Mouse (Mus musculus) common myeloid progenitor, adult 5-6 weeks (primary cell): ENCODE results near the gene Smox. TPM values are rescaled to one million over a fixed set of nuclear protein-coding genes. Genes with fewer than 3 reads are reported as not detected.
"Not testable (repeated sequence)": the region's sequence is repeated elsewhere in the genome, so short reads cannot be mapped to it uniquely, and the experiment has no call there.

ENCODE experiments used
- ATAC-seq: replicated peaks from 2 replicates; pipeline ENCODE4 v1.8.0; 2016; ENCODE audit warnings: low read depth, mild to moderate bottlenecking, moderate TSS enrichment, inconsistent platforms; ENCODE audit not compliant: poor library complexity, severe bottlenecking
- total RNA-seq: library from RNA; stranded (forward); fragments of 200-1000, 187-1606 nt; gene quantifications from 2 replicates; pipeline ENCODE4 v1.2.3, GENCODE M21; 2017

The Smox gene
- total RNA-seq = 9.3 and 23.2 TPM in 2 replicates

DNA sequence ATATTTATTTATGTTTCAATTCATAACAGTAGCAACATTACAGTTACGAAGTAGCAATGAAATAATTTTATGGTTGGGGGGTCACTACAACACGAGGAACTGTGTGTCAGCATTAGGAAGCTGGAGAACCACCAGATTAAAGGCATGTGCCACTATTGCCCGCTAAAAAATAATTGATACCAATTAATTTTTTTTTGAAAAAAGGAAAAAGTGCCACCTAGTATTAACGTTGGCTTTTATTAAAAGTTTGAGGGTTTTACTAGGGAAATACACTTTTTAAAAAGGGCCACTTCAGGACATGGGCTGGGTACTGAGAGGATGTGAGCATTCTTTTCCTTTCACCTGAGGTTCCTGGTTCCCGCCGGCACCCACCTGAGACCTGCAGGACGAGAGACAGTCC is at the start of gene Smox:
Gene Smox (plus strand): TSS at position 301 of the 400 bp plus-strand sequence.
- no peak for ATAC-seq

DNA sequence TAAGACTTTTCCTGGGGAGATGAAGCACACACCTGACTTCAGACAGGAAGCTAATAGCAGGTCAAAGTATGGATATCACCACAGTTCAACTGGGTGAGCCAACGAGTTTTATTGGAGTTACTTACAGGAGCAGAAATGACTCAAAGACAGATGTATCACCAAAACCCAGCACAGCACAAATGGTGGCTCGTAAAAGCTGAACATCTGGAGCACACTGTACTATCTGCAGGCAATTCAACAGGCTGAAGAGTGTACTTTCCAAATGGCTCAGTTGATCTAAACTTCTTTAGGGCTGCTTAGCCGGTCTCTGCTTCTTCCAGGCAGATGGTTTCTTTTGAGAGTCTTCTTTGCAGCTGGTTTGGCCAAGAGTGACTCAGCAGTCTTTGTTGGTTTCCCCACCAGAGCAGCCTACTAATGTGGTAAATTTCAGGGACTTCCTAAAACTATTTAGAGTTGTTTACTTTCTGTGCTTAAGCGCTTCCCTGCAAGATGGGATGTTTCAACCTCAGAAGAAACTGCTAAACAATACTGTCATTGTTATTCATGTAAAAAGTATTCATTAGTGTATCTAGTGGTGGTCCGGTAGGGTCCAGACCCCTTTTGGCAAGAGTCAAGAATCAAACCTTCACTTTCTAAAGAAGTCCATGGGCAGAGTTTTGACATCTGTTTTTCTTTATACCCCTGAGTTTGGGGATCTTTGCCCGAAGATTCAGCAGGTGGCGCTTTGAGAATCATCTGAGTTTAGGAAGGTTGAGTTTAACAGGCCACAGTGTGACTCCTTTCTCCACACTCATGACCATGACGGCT is 48.0 kb upstream of the Smox start:
- 0 out of 2 replicates have a peak, but pooled peaks have one; percentile 25 for ATAC-seq

DNA sequence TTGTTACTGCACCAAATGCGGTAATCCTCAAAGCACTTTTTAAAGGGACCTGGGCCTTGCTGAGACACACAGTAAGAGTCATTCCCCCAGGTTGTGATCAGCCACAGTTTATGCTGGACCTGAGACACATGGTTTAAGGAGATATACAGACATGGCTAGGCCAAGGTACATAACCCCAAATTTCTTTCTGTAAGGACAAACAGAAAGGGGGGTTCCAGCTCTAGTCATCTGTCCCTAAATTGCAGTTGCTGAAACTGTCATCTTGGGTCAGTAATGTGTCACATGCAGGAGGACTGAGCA is 47.5 kb upstream of the Smox start:
- no peak for ATAC-seq

DNA sequence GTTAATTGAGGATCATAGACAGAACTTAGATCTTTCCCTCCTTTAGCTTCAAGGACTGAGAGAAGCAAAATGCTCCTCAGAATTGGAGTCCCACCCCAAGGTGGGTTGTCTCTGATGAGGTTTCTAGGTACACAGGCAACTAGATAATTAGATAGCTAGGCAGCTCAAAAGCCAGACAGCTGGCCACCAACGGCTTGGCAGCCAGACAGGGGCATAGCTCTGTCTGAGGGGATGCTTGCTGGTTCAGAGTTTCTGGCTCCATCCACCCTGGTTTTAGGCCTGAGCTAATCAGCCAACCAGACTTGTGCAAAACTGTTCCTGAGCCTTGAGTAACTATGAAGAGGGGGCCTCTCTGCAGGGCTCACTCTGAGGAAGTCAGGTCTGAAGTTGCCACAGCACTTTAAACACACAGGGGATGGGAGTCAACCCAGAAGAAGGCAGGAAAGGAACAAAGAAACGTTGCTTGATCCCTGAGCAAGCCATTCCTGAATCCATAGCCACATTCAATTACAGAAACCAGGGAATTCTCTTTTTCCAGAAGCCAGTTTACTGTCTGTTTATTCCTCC is 44.8 kb upstream of the Smox start:
- ATAC-seq = no peak

DNA sequence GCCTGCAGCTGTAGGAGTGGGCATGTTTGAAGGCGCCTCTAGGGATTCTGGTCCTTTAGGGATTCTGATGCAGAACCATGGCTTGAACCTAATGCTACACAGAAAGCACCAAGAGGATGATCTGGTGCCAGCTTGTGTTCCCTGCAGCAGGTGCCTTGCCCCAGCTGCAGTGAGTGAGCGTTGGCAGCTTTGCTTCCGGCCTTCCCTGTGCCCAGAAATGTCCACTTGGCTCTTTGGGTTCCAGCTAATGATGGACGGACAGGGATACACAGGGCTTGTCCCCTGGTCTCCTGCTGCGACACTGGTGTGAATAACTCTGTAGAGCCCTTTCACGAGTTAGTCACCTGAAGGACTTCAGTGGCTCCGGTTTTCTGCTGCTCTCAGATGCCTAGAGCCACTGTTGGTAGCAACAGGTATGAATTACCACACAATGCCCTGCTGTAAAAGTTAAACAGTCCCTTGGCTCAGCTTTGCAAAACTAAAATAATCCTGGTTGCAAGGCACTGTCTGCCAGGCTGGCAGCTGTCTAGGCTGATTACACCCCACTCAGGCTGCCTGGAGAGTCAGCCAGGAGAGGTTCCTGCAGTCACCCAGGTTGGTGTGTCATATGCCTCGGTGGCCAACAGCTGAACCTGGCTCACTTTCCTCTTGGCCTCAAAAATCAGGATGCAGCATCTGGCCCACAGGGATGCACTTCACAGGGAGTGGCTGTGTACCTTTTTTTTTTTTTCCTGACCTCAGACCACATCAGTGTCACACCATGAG is 43.5 kb upstream of the Smox start:
- ATAC-seq = 0 out of 2 replicates have a peak, but pooled peaks have one; percentile 17

DNA sequence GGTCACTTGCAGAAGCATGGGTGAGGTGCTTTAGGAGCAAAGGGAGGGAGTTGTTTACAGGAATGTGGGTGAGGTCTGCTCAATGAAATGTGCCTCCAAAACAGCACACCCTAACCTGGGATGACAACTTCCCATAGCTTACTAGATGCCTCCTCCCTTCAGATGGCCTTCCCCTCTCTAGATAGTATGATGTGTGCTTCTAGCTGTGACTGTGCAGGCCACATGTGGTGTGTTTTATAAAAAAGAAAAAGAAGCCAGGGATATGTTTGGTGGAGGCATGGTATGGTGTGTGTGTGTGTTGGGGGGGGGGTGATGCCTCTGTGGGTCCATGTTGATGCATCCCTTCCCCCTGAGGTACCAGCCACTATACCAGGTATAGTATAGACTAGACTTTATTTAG is 42.9 kb upstream of the Smox start:
- ATAC-seq = no peak

DNA sequence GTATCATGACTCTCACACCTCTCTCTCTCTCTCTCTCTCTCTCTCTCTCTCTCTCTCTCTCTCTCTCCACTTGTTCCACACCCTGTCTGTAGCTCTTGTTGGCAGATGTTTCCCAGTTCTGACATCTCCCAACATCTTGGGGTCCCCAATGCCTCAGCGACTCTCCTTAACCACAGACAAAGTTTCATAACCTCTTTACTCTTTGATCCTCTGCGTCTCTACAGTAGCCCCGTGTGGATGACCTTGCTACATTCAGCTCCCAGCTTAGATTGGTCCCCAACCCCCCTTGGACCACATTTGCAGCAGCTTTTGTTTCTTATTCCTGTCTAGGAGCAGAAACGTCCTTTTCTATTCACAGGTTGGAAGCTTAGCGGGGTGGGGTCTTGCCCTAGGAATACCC is 41.6 kb upstream of the Smox start:
- ATAC-seq = peak; percentile 63

DNA sequence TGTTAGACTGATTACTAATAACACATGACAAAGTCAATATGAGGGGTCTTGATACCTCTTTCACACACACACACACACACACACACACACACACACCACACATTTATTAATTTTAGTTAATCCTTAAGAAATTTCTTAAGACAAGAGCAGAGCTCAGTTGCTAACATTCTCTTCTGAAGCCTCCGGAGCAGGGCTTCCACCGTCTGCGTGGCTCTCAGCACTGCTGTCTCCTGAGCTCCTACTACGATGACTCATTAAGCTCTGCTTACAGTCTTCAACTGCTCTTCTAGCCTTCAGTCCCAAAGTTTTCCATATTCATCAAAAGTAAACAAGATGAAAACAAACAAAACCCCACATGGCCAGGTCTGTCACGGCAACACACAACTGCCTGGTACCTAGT is 40.8 kb upstream of the Smox start:
- no peak for ATAC-seq

DNA sequence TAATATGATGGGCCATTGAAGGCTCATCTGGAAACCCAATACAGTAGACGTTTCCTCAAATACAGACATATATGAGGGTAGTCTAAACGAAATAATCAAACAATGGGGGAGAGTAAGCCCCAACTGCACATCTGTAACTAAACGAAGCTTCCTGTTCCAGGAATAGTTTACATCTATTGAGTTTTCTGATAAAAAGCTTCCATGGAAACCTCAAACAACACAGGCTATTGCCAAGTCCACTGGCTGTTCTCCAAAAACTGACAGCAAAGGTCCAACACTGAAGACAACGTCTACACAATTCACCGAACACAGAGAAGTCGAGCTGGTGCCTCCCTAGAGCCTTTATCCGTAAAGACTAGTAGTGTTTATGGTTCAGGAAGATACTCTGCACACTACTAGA is 33.6 kb upstream of the Smox start:
- ATAC-seq = no peak

DNA sequence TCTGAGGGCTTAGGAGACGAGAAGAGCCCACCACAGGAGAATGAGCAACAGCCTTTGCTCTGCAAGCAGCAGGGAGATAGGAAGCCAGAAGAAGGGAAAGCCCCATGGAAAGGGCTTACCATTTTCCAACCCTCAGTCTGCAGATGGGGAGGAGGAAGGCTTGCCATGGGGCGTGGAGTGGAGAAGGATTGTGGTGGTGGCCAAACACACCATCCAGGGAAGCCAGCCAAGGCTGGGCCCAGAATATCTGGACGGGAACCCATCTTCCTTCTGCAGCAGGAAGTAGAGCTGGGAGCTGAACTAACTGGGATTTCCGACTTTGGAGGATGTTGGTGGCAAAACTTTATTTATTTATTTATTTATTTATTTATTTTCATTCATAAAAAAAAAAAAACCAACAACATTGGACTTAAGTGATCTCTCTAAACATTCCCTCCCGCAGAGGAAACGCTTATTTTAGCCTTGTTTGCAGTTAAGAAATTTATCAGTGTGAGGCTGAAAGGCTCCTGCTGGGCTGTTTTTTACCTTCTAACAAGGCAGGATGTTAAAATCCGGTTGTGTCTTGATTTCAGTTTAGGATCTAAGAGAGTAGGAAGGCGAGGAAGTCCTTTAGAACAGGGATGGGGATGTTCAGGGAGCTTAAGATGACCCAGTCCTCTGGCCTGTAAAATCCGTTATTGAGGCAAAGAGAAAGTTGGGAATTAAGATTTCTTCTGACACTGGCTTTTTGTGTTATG is 30.2 kb upstream of the Smox start:
- no peak for ATAC-seq

DNA sequence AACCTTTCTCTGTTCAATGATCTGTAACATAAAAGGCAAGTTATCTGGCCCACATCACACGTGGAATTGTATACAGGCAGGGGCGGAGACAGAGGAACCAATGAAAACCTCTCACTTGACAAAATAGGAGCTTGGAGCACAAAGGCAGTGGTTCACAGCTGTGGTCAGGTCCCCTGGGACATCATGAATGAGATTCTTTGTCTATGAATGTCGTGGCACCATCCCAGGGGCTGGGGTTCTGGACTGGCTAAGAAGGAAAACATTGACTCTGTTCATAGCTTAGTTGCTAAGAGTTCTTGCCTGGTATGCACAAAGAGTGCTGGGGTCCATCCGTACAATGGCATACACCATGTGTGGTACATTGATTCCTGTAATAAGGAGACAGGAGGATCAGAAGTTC is 28.3 kb upstream of the Smox start:
- no peak for ATAC-seq

DNA sequence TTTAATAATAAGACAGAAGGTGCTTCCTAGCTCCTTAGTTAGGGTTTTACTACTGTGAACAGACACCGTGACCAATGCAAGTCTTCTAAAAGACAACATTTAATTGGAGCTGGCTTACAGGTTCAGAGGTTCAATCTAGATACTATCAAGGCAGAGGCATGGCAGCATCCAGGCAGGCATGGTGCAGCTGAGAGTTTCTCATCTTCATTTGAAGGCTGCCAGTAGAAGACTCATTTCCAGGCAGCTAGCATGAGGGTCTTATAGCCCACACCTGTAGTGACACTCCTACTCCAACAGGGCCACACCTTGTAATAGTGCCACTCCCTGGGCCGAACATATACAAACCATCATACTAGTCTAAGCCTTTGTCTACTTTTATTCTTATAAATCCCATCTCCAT is 27.1 kb upstream of the Smox start:
- ATAC-seq = no peak

DNA sequence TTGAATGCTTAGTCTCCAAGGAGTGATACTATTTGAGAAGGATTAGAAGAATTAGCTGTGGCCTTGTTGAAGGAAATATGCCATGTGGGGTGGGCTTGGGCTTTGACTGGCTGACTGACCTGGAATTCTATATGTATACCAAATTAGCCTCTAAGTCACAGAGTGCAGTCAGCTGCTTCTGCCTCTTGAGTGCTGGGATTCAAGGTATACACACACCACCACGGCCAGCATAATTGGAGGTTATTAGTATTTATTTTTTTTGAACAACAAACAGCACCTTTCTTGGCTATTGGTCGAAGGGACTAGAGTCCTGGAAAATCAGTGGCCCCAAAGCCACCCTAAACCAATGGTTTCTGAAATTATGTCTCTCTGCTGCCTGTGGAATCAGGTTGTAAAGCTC is 24.6 kb upstream of the Smox start:
- ATAC-seq = no peak

DNA sequence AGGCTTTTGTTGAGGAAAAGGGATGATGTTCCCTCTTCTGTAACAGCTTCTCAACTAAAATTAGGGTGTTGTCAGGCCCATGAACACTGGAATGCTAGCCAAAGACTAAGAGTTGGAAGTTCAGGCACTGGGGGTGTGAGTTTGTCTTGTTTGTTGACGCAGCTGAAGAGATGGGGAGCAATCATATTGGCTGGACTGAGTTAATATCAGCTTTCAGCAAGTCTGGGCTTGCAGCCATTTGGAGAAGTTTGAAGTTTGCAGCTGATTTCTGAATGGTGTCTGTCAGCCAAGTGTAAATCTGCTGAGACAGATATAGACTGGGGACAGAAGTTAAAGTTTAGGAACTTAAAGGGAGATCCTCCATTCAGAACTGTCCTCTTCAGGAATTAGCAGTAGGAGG is 21.4 kb upstream of the Smox start:
- ATAC-seq = no peak

DNA sequence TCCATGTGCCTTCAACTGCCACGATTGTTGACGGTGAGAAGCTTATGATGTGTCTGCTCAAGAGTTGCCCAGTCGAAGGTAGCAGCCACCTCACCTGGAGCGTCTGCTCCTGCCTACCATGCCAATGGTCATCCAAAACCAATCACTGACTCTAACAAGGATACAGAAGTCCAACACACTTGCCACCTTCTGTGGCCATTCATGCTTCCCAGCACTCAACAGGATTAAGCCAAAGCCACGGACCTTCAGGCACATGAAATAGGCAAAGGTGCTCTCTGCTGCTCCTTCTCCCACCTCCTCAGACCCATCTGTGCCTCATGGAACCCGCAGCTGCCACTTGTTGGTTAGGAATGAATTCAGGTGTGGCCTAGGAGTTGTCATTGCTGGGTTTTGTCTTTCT is 17.5 kb upstream of the Smox start:
- ATAC-seq = no peak

DNA sequence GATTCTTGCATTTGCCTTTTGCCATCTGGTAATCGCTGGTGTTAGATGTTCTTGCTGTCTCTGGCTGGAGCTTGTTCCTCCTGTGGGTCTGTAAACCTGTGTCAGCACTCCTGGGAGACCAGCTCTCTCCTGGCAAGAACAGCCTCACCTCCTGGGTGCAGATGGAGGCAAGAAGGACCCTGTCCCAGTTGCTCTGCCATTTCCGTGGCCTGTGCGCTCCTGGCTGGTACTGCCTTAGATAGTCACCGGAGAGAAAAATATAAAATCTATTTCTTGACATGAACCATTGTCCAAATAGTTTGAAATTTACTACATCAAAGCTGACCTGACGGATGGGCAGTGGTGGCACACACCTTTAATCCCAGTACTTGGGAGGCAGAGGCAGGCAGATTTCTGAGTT is 14.2 kb upstream of the Smox start:
- not testable (repeated sequence) for ATAC-seq

DNA sequence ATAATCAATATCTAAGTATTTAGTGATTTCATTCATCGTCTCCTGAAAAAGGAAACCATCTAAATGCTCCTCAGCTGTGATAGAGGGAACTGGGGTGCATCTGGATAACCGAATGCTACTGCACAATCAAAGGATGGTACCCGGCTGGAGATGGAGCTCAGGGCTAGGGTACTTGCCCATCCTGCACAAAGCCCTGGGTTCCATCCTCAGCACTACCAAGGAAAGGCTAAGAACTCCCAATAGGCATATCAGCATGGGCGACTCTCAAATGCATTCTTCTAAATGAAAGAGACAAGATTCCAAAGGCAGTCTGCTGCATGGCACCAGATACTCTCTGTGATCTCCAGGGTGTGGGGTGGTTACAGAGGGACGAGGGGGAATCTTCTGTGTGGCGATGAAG is 13.4 kb upstream of the Smox start:
- ATAC-seq = no peak

DNA sequence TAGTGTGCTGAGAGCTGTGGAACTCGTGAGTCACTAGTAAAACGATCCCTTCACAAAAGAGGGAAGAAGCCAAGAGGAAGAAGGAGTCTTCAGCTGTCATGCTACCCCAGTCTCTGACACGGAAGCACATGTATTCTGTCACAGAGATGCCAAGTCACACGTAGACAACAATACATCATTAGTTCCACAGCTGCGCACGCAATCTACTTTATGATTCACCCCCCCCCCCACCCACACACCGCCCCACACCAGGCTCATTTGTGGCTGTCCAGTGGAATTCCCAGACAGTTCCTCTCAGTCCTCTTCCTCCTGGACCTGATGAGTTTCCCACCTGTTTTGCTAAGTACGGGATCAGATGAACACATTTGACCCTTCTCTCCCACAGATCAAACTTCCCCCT is 12.9 kb upstream of the Smox start:
- ATAC-seq = no peak

DNA sequence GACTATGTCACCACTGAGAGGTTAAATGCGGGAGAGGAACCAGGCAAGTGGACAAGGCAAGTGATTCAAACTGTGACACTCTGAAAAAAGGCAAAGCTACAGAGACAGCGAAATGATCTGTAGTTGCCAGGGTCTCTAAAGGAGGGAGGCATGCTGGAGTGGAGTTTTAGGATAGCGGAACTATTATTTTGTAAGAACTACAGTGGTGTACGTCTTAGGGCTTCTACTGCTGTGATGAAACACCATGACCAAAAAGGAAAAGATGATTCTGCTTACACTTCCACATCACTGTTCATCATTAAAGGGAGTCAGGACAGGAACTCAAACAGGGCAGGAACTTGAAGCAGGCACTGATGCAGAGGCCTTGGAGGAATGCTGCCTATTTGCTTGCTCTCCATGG is 12.4 kb upstream of the Smox start:
- no peak for ATAC-seq

DNA sequence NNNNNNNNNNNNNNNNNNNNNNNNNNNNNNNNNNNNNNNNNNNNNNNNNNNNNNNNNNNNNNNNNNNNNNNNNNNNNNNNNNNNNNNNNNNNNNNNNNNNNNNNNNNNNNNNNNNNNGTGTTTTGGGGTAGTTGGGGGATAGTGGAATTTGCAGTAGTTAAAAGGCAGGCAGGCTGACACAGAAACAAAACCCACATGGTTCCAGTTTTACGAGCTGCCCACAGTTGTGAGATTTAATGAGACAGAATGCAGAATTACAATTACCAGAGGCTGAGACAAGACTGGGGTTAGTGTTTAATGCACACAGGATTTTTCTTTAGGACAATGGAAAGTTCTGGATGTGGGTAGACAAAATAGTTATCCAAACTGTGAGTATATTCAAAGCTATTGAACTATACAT is 9.6 kb upstream of the Smox start:
- no peak for ATAC-seq

DNA sequence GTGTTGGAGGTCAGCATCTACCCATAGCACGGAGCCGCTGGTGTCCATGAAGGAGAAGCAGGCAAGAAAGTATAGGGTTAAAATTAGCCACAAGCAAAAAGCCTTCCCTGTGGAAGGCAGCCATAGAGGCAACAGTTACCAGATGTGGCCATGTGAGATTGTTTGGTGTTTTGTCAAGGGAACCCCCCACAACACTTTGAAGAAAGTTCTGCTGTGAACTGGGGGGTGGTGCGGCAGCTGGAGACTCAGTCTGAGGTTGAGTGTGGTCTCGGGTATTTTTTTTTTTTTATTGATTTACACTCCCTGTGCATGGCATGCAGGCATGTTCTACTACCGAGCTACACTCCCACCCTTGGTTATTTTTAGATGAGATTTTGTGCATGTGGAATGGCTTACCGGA is 8.8 kb upstream of the Smox start:
- ATAC-seq = no peak
